Mouse (Mus musculus) stomach, postnatal 0 days (tissue): ENCODE measurements at regions not wholly inside any gene's neighbourhood (a gene's known extent, or its start where the extent isn't known, plus 50 kb on each side); places are given as distances from the start of the nearest gene placed in this dataset.

Source experiments
- CTCF ChIP-seq: IDR thresholded peaks from 2 replicates; pipeline ENCODE4 v1.5.1; 2016; ENCODE audit warnings: antibody characterized with exemption, low read depth, mild to moderate bottlenecking, moderate library complexity
- EP300 ChIP-seq: optimal IDR thresholded peaks from 2 replicates; pipeline ENCODE3; 2016; ENCODE audit warnings: antibody characterized with exemption

DNA sequence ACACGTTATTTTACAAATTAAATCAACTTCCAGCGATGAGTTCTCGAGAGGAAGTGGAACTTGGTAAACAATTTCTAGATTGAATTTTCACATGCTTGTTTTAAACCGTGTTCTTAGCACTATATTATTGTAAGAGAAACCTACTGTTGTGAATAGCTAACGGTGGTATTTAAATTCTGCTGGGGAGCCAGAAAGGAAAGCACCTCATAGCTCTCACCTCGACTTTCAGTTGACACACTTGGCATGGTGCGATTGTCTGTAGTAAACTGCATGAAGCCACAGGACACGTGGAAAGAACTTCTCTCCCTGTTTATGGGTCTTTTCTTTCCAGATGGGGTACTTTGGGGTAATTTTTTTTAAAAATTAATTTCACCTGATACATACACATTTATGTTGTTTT lies 353.8 kb downstream of the Foxo1 start:
- TF ChIP-seq EP300: no peak
- no peak for TF ChIP-seq CTCF
